Mouse (Mus musculus) liver, adult 2 months (tissue): ENCODE measurements around the gene Pitpnm1. TPM values are rescaled to one million over a fixed set of nuclear protein-coding genes. Genes with fewer than 3 reads are reported as not detected.

Source experiments
- DNase-seq: peaks from one replicate; pipeline ENCODE4 v3.0.0-alpha.2; 2011; ENCODE audit warnings: low read depth, low spot score; ENCODE audit errors: extremely low read depth
- H3K27ac ChIP-seq: fragments of 200-500 bp; replicated peaks from 2 replicates; pipeline ENCODE4 v1.5.1; 2012; ENCODE audit warnings: low read depth, mild to moderate bottlenecking, control low read depth, inconsistent platforms, low read length; ENCODE audit not compliant: insufficient read depth
- H3K27me3 ChIP-seq: fragments of 200-500 bp; 2 replicates; pipeline ENCODE4 v1.6.1; 2012; ENCODE audit warnings: mild to moderate bottlenecking, moderate library complexity, low read length, inconsistent platforms; ENCODE audit not compliant: control insufficient read depth, insufficient read depth
- H3K36me3 ChIP-seq: fragments of 200-500 bp; 2 replicates; pipeline ENCODE4 v1.6.1; 2012; ENCODE audit warnings: low read length, inconsistent platforms; ENCODE audit not compliant: control insufficient read depth, insufficient read depth
- H3K4me1 ChIP-seq: fragments of 200-500 bp; 2 replicates; pipeline ENCODE4 v1.6.1; 2011; ENCODE audit warnings: low read length; ENCODE audit not compliant: control insufficient read depth, insufficient read depth
- H3K4me3 ChIP-seq: fragments of 200-500 bp; 2 replicates; pipeline ENCODE4 v1.5.1; 2011; ENCODE audit warnings: low read depth, mild to moderate bottlenecking, control low read depth, low read length, moderate library complexity; ENCODE audit not compliant: insufficient read depth
- H3K79me2 ChIP-seq: fragments of 200-500 bp; 2 replicates; pipeline ENCODE4 v1.6.1; 2012; ENCODE audit warnings: inconsistent platforms, mild to moderate bottlenecking, low read length, moderate library complexity; ENCODE audit not compliant: control insufficient read depth, insufficient read depth
- H3K9ac ChIP-seq: fragments of 200-500 bp; 2 replicates; pipeline ENCODE4 v1.6.1; 2012; ENCODE audit warnings: low read depth, mild to moderate bottlenecking, control low read depth, inconsistent platforms, low read length
- CTCF ChIP-seq: fragments of 200-500 bp; IDR thresholded peaks from 2 replicates; pipeline ENCODE4 v1.5.1; 2011; ENCODE audit warnings: low read depth, low read length, control low read depth
- POLR2A ChIP-seq: fragments of 200-500 bp; IDR thresholded peaks from 2 replicates; pipeline ENCODE4 v1.6.1; 2011; ENCODE audit warnings: low read length, control low read depth; ENCODE audit not compliant: insufficient read depth; ENCODE audit errors: extremely low read depth
- WGBS: fragments of 180-500 bp; shearing (Covaris S2); methylation state at CpG from one replicate; pipeline ENCODE4 v1.1.7; 2018; 5-methylcytosine and 5-hydroxymethylcytosine counted together
- polyA plus RNA-seq: library from polyadenylated mRNA; depleted of rRNA; stranded (reverse); fragments of >200 nt; gene quantifications from 2 replicates; pipeline ENCODE4 v1.2.3, GENCODE M21; 2012
- total RNA-seq: library from RNA; depleted of rRNA; stranded (reverse); fragments of >200 nt; gene quantifications from 2 replicates; pipeline ENCODE4 v1.2.3, GENCODE M21; 2014

Pitpnm1 gene
- total and polyA plus RNA-seq, 2 experiments = 1.7 to 14.2 TPM

DNA sequence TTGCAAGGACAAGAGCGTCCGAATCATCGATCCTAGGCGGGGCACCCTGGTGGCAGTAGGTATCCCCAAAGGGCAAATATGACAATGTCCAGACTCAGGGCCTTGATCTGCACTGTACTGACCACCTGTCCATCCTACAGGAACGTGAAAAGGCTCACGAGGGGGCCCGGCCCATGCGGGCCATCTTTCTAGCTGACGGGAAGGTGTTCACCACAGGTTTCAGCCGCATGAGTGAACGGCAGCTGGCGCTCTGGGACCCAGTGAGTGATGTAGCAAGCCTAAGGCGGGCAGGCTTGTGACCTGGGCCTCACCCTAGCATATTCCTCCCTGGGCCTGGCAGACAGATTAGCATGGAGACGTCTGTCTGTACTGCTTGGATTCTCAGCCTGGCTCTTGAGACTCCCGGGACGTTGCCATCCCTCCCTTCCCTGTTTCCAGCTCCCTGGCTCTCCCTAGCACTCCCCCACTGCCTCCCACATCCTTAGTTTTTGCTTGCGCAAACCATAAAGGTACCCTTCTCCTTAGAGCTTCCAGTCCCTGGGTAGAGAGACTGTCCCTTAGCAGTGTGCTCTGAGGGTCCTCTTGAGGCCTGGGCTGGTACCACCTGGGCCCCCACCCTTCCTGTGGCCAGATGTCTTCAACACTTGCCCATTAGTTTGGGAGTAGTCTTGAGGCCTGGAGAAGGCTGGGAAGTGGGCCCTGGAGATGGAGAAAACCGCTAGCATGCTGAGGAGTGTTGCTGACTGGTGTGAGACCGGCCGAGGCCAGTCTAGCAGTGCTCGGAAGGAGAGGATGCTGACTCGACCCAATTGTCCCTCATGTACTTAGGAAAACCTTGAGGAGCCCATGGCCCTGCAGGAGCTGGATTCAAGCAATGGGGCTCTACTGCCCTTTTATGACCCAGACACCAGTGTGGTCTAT, 51.0 kb downstream of the Pitpnm1 start:
- Histone ChIP-seq H3K27ac (no peak overlapping the region), H3K4me3 (no peak overlapping the region), H3K27me3 (no peaks in the 10 kb centered on the region), H3K79me2 (peaks cover 15% of the 10 kb centered on the region; the same call in 1 of the 2 replicates), H3K4me1 (peaks cover 18% of the 10 kb centered on the region), H3K9ac (no peak overlapping the region), H3K36me3 (0 out of 2 replicates have a peak, but pooled peaks cover 2% of the 10 kb centered on the region)
- no peak for TF ChIP-seq POLR2A
- no peak for TF ChIP-seq CTCF
- 93% methylated on average over 22 of the region's 22 CpGs for WGBS
- DNase-seq = no peak

DNA sequence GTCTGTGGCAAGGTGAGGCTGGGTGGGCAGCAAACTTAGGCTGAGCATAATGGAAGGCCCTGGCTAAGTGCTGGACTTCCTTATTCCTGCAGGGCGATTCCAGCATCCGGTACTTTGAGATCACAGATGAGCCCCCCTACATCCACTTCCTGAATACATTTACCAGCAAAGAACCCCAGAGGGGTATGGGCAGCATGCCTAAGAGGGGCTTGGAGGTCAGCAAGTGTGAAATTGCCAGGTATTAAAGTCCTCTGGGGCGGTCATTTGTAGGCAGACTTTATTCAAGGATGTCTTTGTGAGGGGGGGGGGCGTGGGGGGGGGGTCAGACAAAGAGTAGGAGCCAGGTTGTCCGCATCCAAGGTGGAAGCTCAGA, 51.7 kb downstream of the Pitpnm1 start:
- WGBS = 85% methylated on average over 5 of the region's 5 CpGs
- TF ChIP-seq POLR2A (no peak), CTCF (no peak)
- peaks cover 18% of the 10 kb centered on the region for H3K4me1 ChIP-seq
- no peak for DNase-seq
- peaks cover 15% of the 10 kb centered on the region; the same call in 1 of the 2 replicates for H3K79me2 ChIP-seq
- H3K9ac ChIP-seq = no peak overlapping the region
- H3K36me3 ChIP-seq = 0 out of 2 replicates have a peak, but pooled peaks cover 2% of the 10 kb centered on the region
- no peak overlapping the region for H3K27ac ChIP-seq
- no peak overlapping the region for H3K4me3 ChIP-seq
- no peaks in the 10 kb centered on the region for H3K27me3 ChIP-seq

DNA sequence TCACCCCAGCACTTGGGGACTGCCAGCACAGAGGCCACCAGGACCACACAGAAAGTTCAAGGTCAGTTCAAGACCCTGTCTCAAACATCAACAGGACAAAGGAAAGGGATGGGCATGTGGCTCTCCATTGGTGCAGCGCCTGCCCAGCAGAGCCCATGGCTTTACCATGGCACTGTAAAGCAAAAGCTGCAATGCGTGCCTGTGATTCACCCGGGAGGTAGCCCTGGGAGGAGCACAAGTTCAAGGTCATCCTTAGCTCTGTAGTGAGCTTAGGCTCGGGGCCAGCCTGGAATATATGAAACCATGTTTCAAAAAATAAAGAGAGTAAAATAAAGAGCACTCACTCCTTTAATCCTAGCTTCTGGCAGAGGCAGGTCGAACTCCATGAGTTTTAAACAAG, 52.1 kb downstream of the Pitpnm1 start:
- 58% methylated on average over 5 of the region's 5 CpGs for WGBS
- Histone ChIP-seq H3K79me2 (peaks cover 15% of the 10 kb centered on the region; the same call in 1 of the 2 replicates), H3K9ac (no peak overlapping the region), H3K27me3 (no peaks in the 10 kb centered on the region), H3K27ac (no peak overlapping the region), H3K4me3 (no peak overlapping the region), H3K36me3 (0 out of 2 replicates have a peak, but pooled peaks cover 2% of the 10 kb centered on the region), H3K4me1 (peaks cover 17% of the 10 kb centered on the region)
- DNase-seq = no peak
- TF ChIP-seq CTCF (no peak), POLR2A (no peak)

DNA sequence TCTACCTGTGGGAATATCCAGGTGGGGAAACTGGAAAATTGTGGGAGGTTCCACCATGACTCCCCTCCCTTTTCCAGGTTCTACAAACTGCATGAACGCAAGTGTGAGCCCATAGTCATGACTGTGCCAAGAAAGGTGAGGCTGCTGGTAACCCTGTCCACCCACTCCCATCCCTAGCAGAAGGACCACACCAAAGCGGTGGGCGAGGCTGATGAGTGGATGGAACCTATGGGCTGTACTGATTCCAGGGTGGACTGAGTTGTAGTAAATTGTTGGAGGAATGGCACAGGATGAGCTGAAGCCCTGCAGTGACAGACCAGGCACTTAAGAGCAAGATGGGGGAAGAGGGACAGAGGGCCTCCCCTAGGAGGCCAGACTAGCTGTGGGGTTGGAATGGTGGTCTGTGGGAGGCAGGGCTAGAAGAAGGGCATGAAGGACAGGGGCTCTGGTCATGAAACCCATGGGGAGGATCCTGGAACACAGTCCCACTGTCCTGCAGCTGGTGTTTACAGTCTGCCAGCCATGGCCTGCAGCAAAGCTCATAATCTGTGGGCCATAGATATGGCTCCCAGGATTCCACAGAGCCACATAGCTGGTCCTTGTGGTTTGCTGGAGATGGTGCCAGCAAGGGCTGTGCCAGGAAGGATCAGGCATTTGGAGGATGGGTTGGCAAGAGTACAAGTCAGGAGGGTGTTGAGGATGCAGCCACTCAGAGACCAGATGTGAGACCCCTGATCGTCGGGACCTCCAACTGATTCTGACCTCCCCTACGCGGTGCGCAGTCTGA, 52.8 kb downstream of the Pitpnm1 start:
- Histone ChIP-seq H3K27me3 (no peaks in the 10 kb centered on the region), H3K9ac (no peak overlapping the region), H3K4me3 (no peak overlapping the region), H3K27ac (no peak overlapping the region), H3K79me2 (peaks cover 15% of the 10 kb centered on the region; the same call in 1 of the 2 replicates), H3K4me1 (peaks cover 14% of the 10 kb centered on the region), H3K36me3 (0 out of 2 replicates have a peak, but pooled peaks cover 2% of the 10 kb centered on the region)
- 87% methylated on average over 8 of the region's 8 CpGs for WGBS
- TF ChIP-seq POLR2A = no peak
- DNase-seq = no peak

DNA sequence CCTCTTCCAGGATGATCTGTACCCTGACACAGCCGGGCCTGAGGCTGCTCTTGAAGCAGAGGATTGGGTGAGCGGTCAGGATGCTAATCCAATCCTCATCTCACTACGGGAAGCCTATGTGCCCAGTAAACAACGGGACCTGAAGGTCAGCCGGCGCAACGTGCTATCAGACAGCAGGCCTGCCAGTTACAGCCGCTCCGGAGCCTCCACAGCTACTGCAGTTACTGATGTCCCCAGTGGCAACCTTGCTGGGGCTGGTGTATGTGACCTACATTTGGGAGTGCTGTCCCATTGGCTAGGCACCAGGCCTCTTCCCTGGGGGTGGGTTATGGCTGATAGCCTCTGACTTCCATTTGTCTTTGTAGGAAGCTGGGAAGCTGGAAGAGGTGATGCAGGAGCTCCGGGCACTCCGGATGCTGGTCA, 53.4 kb downstream of the Pitpnm1 start, which contains the start of gene Ptprcap:
Gene Ptprcap (plus strand): TSS at position 373 of the 423 bp plus-strand sequence.
- Histone ChIP-seq H3K4me1 (peaks cover 14% of the 10 kb centered on the region), H3K9ac (no peak within 1 kb of the TSS), H3K27ac (no peak within 1 kb of the TSS), H3K4me3 (no peak within 1 kb of the TSS), H3K36me3 (peaks cover 4% of the 10 kb centered on the region; the same call in 1 of the 2 replicates), H3K27me3 (no peaks in the 10 kb centered on the region), H3K79me2 (peaks cover 15% of the 10 kb centered on the region; the same call in 1 of the 2 replicates)
- no peak for DNase-seq
- whole genome bisulfite sequencing = 67% methylated on average over 11 of the region's 11 CpGs
- TF ChIP-seq CTCF (no peak), POLR2A (no peak)
